Mouse (Mus musculus) embryonic facial prominence, embryonic 12.5 days (tissue): ENCODE measurements around the gene Ccdc33. TPM values are rescaled to one million over a fixed set of nuclear protein-coding genes. Genes with fewer than 3 reads are reported as not detected.
A peak's percentile ranks its signal among the peaks of the same experiment; 100 is the strongest.

Experiments used
- ATAC-seq: fragments of 200-750 bp; cut with Nextera tagmentation; 2 replicates; pipeline ENCODE4 v1.8.0; 2017; ENCODE audit not compliant: insufficient number of reproducible peaks, insufficient read depth, low FRiP score, low TSS enrichment
- H3K27ac ChIP-seq: fragments of 300-500 bp; sonication (generic); 2 replicates; pipeline ENCODE4 v1.5.1; 2016; ENCODE audit warnings: mild to moderate bottlenecking
- H3K27me3 ChIP-seq: fragments of 300-500 bp; sonication (generic); 2 replicates; pipeline ENCODE4 v1.6.1; 2016; ENCODE audit warnings: mild to moderate bottlenecking, moderate library complexity
- H3K36me3 ChIP-seq: fragments of 300-500 bp; sonication (generic); 2 replicates; pipeline ENCODE4 v1.6.1; 2016; ENCODE audit warnings: mild to moderate bottlenecking
- H3K4me1 ChIP-seq: fragments of 300-500 bp; sonication (generic); 2 replicates; pipeline ENCODE4 v1.6.1; 2016
- H3K4me2 ChIP-seq: fragments of 300-500 bp; sonication (generic); replicated peaks from 2 replicates; pipeline ENCODE4 v1.6.1; 2016; ENCODE audit warnings: mild to moderate bottlenecking, moderate library complexity
- H3K4me3 ChIP-seq: fragments of 300-500 bp; sonication (generic); 2 replicates; pipeline ENCODE4 v1.5.1; 2016; ENCODE audit warnings: mild to moderate bottlenecking
- H3K9ac ChIP-seq: fragments of 300-500 bp; sonication (generic); 2 replicates; pipeline ENCODE4 v1.6.1; 2016; ENCODE audit warnings: mild to moderate bottlenecking, moderate library complexity
- H3K9me3 ChIP-seq: fragments of 300-500 bp; sonication (generic); 2 replicates; pipeline ENCODE4 v1.6.1; 2016; ENCODE audit warnings: mild to moderate bottlenecking, moderate library complexity
- WGBS: fragments of 180-500 bp; shearing (Covaris S2); methylation state at CpG from one replicate; pipeline ENCODE4 v1.1.7; 2016; 5-methylcytosine and 5-hydroxymethylcytosine counted together
- polyA plus RNA-seq: library from polyadenylated mRNA; unstranded; fragments of >200 nt; fragmentation: Nextera tagmentation; extraction: Ambion mirVana; gene quantifications from 2 replicates; pipeline ENCODE4 v1.2.1, GENCODE M21; 2016

Gene Ccdc33
- polyA plus RNA-seq, 1 experiment from 2014 or later: 0.13 TPM

DNA sequence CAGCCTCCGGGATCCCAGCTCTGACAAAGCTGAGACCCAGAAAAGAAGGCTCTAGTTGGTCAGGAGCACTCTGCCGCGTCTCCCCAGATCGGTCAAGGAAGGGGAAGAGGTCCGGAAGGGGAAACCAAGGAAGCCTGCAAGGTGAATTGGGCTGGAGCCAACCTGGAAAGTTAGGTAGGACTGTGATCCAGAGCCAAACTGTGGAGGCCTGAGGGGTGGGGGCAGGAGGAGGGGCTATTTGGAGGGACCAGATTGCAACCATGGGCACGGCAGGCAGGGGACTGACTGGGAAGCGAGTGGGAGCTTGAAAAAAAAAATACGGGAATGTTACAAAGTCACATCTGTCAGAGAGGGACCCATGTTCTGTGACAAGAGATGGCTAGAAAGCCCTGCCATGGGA is 10.9 kb upstream of the Ccdc33 start:
- Histone ChIP-seq H3K9ac (peak overlapping the region; percentile 37), H3K9me3 (no peaks in the 10 kb centered on the region), H3K36me3 (no peaks in the 10 kb centered on the region), H3K27me3 (no peaks in the 10 kb centered on the region), H3K4me2 (peak overlapping the region; percentile 46), H3K4me1 (peaks cover 81% of the 10 kb centered on the region), H3K27ac (peak overlapping the region; percentile 92), H3K4me3 (peak overlapping the region; percentile 18; the same call in 1 of the 2 replicates)
- no peak for ATAC-seq
- 10% methylated on average over 8 of the region's 8 CpGs for WGBS

DNA sequence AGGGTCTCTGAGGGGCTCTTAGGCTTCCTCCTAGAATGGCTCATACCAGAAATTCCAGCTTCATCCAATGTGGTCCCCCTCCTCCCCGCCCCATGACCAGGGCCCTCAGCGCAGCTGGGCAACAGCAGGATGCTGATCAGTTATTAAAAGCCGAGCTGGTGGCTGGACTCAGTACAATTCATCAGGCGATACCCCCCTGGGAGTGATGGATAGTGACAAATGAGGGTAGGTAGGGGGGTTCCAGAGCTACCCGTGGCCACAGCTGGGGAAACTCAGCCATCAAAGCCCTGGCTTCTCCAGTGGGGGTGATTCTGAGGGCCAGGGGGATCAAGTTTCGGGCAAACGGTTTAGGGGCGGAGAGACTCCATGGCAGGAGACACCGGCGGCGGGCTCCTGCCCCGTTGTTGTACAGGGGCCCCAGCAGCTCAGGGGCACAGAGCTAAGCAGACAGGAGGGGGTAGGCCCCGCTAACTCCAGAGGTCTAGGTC is 10.3 kb upstream of the Ccdc33 start:
- no peaks in the 10 kb centered on the region for H3K36me3 ChIP-seq
- H3K27ac ChIP-seq: peak overlapping the region; percentile 92
- peak; percentile 70 for ATAC-seq
- H3K4me3 ChIP-seq: peak overlapping the region; percentile 18; the same call in 1 of the 2 replicates
- 3% methylated on average over 13 of the region's 13 CpGs for WGBS
- H3K9ac ChIP-seq: peak overlapping the region; percentile 37
- H3K9me3 ChIP-seq: no peaks in the 10 kb centered on the region
- peaks cover 80% of the 10 kb centered on the region for H3K4me1 ChIP-seq
- no peaks in the 10 kb centered on the region for H3K27me3 ChIP-seq
- peak overlapping the region; percentile 46 for H3K4me2 ChIP-seq

GRCm38 (mm10) chr9:58125811-58126210 is 7.2 kb upstream of the Ccdc33 start:
- WGBS: 14% methylated on average over 4 of the region's 4 CpGs
- no peak overlapping the region for H3K4me2 ChIP-seq
- no peaks in the 10 kb centered on the region for H3K27me3 ChIP-seq
- no peak overlapping the region for H3K4me3 ChIP-seq
- H3K9ac ChIP-seq: no peak overlapping the region
- no peaks in the 10 kb centered on the region for H3K9me3 ChIP-seq
- H3K36me3 ChIP-seq: no peaks in the 10 kb centered on the region
- ATAC-seq: no peak
- peaks cover 53% of the 10 kb centered on the region for H3K4me1 ChIP-seq
- H3K27ac ChIP-seq: peak overlapping the region; percentile 67; the same call in 1 of the 2 replicates

DNA sequence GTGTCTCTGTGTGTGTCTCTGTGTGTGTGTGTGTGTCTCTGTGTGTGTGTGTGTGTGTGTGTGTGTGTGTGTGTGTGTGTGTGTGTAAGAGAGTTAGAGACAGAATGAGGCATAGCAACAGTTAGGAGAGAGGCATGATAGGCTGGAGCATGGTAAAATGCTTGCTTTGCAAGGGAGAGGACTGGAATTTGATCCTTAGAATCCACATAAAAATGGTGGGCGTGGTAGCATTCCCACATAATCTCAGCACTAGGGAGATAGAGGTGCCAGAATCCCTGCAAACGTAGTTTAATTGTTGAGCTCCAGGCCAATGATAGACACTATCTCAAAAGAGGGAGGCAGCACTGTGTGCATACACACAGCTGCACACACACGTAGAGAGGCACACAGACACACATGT is 6.5 kb upstream of the Ccdc33 start:
- Histone ChIP-seq H3K4me1 (peaks cover 46% of the 10 kb centered on the region), H3K4me2 (no peak overlapping the region), H3K9ac (no peak overlapping the region), H3K4me3 (no peak overlapping the region), H3K27ac (peak overlapping the region; percentile 67), H3K36me3 (no peaks in the 10 kb centered on the region), H3K27me3 (no peaks in the 10 kb centered on the region), H3K9me3 (no peaks in the 10 kb centered on the region)
- WGBS: 41% methylated on average over 3 of the region's 3 CpGs
- ATAC-seq: no peak

GRCm38 (mm10) chr9:58116024-58116651 is 2.5 kb downstream of the Ccdc33 start:
- Histone ChIP-seq H3K4me2 (no peak overlapping the region), H3K9me3 (no peaks in the 10 kb centered on the region), H3K36me3 (no peaks in the 10 kb centered on the region), H3K9ac (no peak overlapping the region), H3K27ac (peak overlapping the region; percentile 84), H3K4me1 (peaks cover 54% of the 10 kb centered on the region), H3K4me3 (no peak overlapping the region), H3K27me3 (no peaks in the 10 kb centered on the region)
- no peak for ATAC-seq
- WGBS: 34% methylated on average over 7 of the region's 7 CpGs

GRCm38 (mm10) chr9:58115297-58115925 is 3.2 kb downstream of the Ccdc33 start:
- H3K9ac ChIP-seq: no peak overlapping the region

DNA sequence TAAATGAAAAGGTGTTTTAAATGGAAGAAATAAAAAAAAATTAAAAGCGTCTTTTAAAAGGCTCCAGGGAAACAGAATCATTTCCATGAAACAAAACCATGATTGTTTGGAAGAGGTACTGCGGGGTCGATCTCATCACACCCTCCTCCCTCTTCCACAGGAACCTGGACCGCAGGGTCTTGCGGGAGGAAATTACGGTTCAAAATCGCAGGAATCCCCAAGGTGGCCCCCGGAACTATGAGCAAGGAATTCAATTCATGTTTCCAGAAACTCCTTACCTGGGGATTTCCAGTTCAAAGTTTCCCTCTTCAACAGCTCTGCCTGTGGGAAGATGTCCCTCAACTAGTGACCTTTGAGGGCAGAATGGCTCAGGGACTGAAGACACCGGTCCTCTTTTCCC is 4.6 kb downstream of the Ccdc33 start:
- H3K4me3 ChIP-seq: no peak overlapping the region
- no peaks in the 10 kb centered on the region for H3K9me3 ChIP-seq
- peak overlapping the region; percentile 42 for H3K4me2 ChIP-seq
- no peak overlapping the region for H3K9ac ChIP-seq
- H3K27ac ChIP-seq: peak overlapping the region; percentile 84
- H3K27me3 ChIP-seq: no peaks in the 10 kb centered on the region
- no peak for ATAC-seq
- H3K36me3 ChIP-seq: no peaks in the 10 kb centered on the region
- 0% methylated on average over 9 of the region's 9 CpGs for WGBS
- peaks cover 60% of the 10 kb centered on the region for H3K4me1 ChIP-seq

More at GRCm38 (mm10) chr9:58115297-58115925, 3.2 kb downstream of the Ccdc33 start:
- Histone ChIP-seq H3K27me3 (no peaks in the 10 kb centered on the region), H3K36me3 (no peaks in the 10 kb centered on the region), H3K4me1 (peaks cover 60% of the 10 kb centered on the region), H3K27ac (peak overlapping the region; percentile 84), H3K4me2 (no peak overlapping the region), H3K4me3 (no peak overlapping the region), H3K9me3 (no peaks in the 10 kb centered on the region)
- 16% methylated on average over 7 of the region's 7 CpGs for WGBS
- no peak for ATAC-seq

GRCm38 (mm10) chr9:58113279-58113884 is 5.2 kb downstream of the Ccdc33 start:
- ATAC-seq: no peak
- no peaks in the 10 kb centered on the region for H3K9me3 ChIP-seq
- H3K9ac ChIP-seq: no peak overlapping the region
- 0 out of 2 replicates have a peak overlapping the region, but pooled peaks have one; percentile 0 for H3K4me3 ChIP-seq
- H3K4me2 ChIP-seq: peak overlapping the region; percentile 42
- peak overlapping the region; percentile 84 for H3K27ac ChIP-seq
- H3K4me1 ChIP-seq: peaks cover 60% of the 10 kb centered on the region
- WGBS: 2% methylated on average over 22 of the region's 22 CpGs
- no peaks in the 10 kb centered on the region for H3K36me3 ChIP-seq
- H3K27me3 ChIP-seq: no peaks in the 10 kb centered on the region

- Histone ChIP-seq H3K4me2 (peak overlapping the region; percentile 42), H3K27ac (peak overlapping the region; percentile 84), H3K9me3 (no peaks in the 10 kb centered on the region), H3K27me3 (no peaks in the 10 kb centered on the region), H3K4me1 (peaks cover 61% of the 10 kb centered on the region), H3K4me3 (no peak overlapping the region), H3K36me3 (no peaks in the 10 kb centered on the region), H3K9ac (no peak overlapping the region)
- ATAC-seq: no peak
- WGBS: 0% methylated on average over 6 of the region's 6 CpGs
Observed at GRCm38 (mm10) chr9:58112866-58113278, 5.8 kb downstream of the Ccdc33 start.

DNA sequence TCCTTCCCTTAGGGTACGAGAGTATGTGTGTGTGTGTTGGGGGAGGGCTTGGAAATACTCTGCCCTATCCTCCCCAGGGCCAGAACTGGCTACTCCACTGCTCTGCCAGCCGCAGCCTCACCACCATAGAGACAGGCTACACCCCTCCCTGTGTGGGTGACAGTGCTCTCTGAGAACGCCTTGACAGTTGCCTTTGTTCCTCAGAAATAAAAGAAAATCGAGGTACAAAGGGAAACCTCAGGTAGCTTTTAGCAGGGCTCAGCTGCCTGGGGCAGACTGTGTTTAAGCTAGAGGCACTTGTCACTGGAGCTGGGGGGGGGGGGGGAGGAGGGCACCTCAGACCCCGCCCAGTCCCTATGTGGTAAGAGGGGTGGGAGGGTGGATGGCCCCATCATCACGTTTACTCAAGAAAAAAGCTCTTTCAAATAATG is 6.3 kb downstream of the Ccdc33 start:
- no peaks in the 10 kb centered on the region for H3K36me3 ChIP-seq
- H3K27ac ChIP-seq: peak overlapping the region; percentile 84
- ATAC-seq: peak; percentile 69
- H3K4me3 ChIP-seq: no peak overlapping the region
- H3K4me2 ChIP-seq: peak overlapping the region; percentile 42; the same call in 1 of the 2 replicates
- no peaks in the 10 kb centered on the region for H3K9me3 ChIP-seq
- H3K27me3 ChIP-seq: no peaks in the 10 kb centered on the region
- WGBS: 8% methylated on average over 6 of the region's 6 CpGs
- no peak overlapping the region; the same call in 1 of the 2 replicates for H3K9ac ChIP-seq
- H3K4me1 ChIP-seq: peaks cover 66% of the 10 kb centered on the region

DNA sequence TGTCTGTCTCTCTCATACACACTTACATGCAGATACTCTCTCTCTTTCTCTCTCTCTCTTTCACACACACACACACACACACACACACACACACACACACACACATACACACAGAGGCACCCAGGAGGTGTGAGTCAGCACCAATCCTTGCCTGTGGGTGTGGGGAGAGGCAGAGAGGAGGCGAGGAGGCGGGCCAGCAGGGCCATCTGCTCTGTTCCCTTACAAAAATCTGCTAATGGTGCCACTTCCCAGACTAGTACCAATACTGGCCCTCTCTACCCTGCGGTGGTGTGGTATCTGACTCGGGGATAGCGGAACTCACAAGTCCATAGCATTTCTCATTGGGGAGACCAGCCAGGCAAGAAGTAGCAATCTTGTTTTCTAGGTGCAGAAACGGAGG is 7.2 kb downstream of the Ccdc33 start:
- Histone ChIP-seq H3K4me1 (peaks cover 60% of the 10 kb centered on the region), H3K27me3 (no peaks in the 10 kb centered on the region), H3K9ac (no peak overlapping the region), H3K27ac (peak overlapping the region; percentile 84; the same call in 1 of the 2 replicates), H3K4me2 (no peak overlapping the region), H3K36me3 (no peaks in the 10 kb centered on the region), H3K9me3 (no peaks in the 10 kb centered on the region), H3K4me3 (no peak overlapping the region)
- 0 out of 2 replicates have a peak, but pooled peaks have one; percentile 38 for ATAC-seq
- 66% methylated on average over 6 of the region's 6 CpGs for WGBS
